Mouse (Mus musculus) CH12.LX (cell line): ENCODE results near the gene Chpf.

Experiments used
- CTCF ChIP-seq, 2 experiments: IDR thresholded peaks in 1 of 2; conservative IDR thresholded peaks in 1 of 2; 2 replicates each; pipeline ENCODE4 v1.5.1; 2011 to 2012; ENCODE audit warnings: low read depth in 2 of 2, low read length in 2 of 2, improper control_type of control experiment in 1 of 2, inconsistent platforms in 1 of 2, mild to moderate bottlenecking in 1 of 2, moderate library complexity in 1 of 2
- EP300 ChIP-seq: IDR thresholded peaks from 2 replicates; pipeline ENCODE4 v1.6.1; 2011; ENCODE audit warnings: low read length, improper control_type of control experiment
- POLR2A ChIP-seq: IDR thresholded peaks from 2 replicates; pipeline ENCODE4 v1.6.1; 2011; ENCODE audit warnings: low read depth, mild to moderate bottlenecking, improper control_type of control experiment, low read length
- TCF12 ChIP-seq: IDR thresholded peaks from 2 replicates; pipeline ENCODE4 v1.6.1; 2014; ENCODE audit warnings: low read depth, mild to moderate bottlenecking, inconsistent platforms, low read length, improper control_type of control experiment
- USF1 ChIP-seq: IDR thresholded peaks from 2 replicates; pipeline ENCODE4 v1.6.1; 2014; ENCODE audit warnings: low read depth, mild to moderate bottlenecking, inconsistent platforms, low read length, improper control_type of control experiment
- ZKSCAN1 ChIP-seq: IDR thresholded peaks from 2 replicates; pipeline ENCODE4 v1.6.1; 2012; ENCODE audit warnings: low read depth, inconsistent platforms, low read length, improper control_type of control experiment, borderline replicate concordance
- ZMIZ1 ChIP-seq: IDR thresholded peaks from 2 replicates; pipeline ENCODE4 v1.6.1; 2012; ENCODE audit warnings: low read depth, mild to moderate bottlenecking, inconsistent platforms, low read length, improper control_type of control experiment
- ZNF384 ChIP-seq: IDR thresholded peaks from 2 replicates; pipeline ENCODE4 v1.6.1; 2012; ENCODE audit warnings: low read depth, low read length, improper control_type of control experiment, inconsistent platforms

DNA sequence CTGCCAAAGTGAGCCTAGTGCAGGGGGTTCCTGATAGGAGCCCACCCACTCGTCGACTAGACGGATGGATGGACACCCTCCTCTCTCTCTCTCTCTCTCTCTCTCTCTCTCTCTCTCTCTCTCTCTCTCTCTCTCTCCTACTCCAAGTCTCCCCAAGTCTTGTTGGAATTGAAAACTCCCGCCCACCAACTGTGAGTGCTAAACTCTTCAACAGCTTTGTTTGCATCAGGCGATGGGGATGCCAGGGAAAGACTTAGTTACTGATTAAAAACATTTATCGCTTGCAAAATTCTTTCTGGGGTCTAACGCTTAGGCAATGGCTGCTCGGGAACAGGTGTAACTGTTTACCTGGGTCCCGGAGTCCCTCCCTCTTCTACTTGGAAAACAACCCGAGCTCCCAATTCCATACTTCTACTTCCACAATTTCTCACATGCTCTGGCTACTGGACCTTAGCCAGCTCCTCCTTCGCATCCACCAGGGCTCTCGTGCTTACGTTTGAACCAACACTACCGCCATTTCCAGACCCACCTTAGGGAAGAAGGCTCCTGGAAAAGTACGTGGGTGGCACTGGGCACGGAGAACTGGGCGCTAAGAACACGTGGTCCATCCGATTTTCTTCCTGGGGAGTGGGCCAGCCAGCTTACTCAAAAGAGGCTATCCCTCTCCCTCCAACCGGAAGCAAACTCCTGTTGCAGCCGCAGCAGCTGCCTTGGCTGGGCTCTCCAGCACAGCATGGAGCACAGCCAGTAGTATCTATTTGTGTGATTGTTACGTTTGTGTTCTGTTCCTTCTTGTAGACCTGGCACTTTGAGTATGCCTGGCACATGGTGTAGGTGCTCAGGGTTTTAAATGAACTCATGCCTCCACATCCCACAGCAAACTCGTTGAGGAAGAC lies 20.1 kb downstream of the Chpf start:
- no peak for TF ChIP-seq POLR2A
- no peak for TF ChIP-seq USF1
- no peak for TF ChIP-seq ZMIZ1
- no peak for TF ChIP-seq TCF12
- no peak for TF ChIP-seq ZNF384
- no peak for TF ChIP-seq ZKSCAN1
- no peak for TF ChIP-seq CTCF (conservative IDR thresholded peaks at IDR 0.05 in 1 of 2, IDR thresholded peaks at IDR 0.05 in 1 of 2; ENCODE audit: low read depth in 2 of 2, low read length in 2 of 2)
- TF ChIP-seq EP300 = no peak
